Mouse (Mus musculus) hindbrain, embryonic 13.5 days (tissue): ENCODE results near the gene Exosc8. TPM values are rescaled to one million over a fixed set of nuclear protein-coding genes. Genes with fewer than 3 reads are reported as not detected.
"Not testable (repeated sequence)": the region's sequence is repeated elsewhere in the genome, so short reads cannot be mapped to it uniquely, and the experiment has no call there.

Experiments
- ATAC-seq: fragments of 200-750 bp; cut with Nextera tagmentation; 2 replicates; pipeline ENCODE4 v1.8.0; 2017; ENCODE audit warnings: moderate TSS enrichment; ENCODE audit not compliant: low FRiP score
- H3K27ac ChIP-seq: fragments of 300-500 bp; sonication (generic); 2 replicates; pipeline ENCODE4 v1.5.1; 2015; ENCODE audit warnings: inconsistent platforms, mild to moderate bottlenecking, moderate library complexity
- H3K27me3 ChIP-seq: fragments of 300-500 bp; sonication (generic); 2 replicates; pipeline ENCODE4 v1.6.1; 2015; ENCODE audit warnings: mild to moderate bottlenecking, inconsistent platforms
- H3K36me3 ChIP-seq: fragments of 300-500 bp; sonication (generic); 2 replicates; pipeline ENCODE4 v1.6.1; 2015; ENCODE audit warnings: mild to moderate bottlenecking, inconsistent platforms
- H3K4me1 ChIP-seq: fragments of 300-500 bp; sonication (generic); replicated peaks from 2 replicates; pipeline ENCODE4 v1.6.1; 2015; ENCODE audit warnings: inconsistent platforms
- H3K4me2 ChIP-seq: fragments of 300-500 bp; sonication (generic); 2 replicates; pipeline ENCODE4 v1.6.1; 2015; ENCODE audit warnings: inconsistent platforms, mild to moderate bottlenecking, moderate library complexity
- H3K4me3 ChIP-seq: fragments of 300-500 bp; sonication (generic); 2 replicates; pipeline ENCODE4 v1.5.1; 2015; ENCODE audit warnings: mild to moderate bottlenecking, inconsistent platforms
- H3K9ac ChIP-seq: fragments of 300-500 bp; sonication (generic); 2 replicates; pipeline ENCODE4 v1.6.1; 2015; ENCODE audit warnings: mild to moderate bottlenecking, inconsistent platforms
- H3K9me3 ChIP-seq: fragments of 300-500 bp; sonication (generic); 2 replicates; pipeline ENCODE4 v1.6.1; 2016; ENCODE audit warnings: inconsistent platforms
- WGBS: fragments of 180-500 bp; shearing (Covaris S2); methylation state at CpG from one replicate; pipeline ENCODE4 v1.1.7; 2015; 5-methylcytosine and 5-hydroxymethylcytosine counted together
- polyA plus RNA-seq: library from polyadenylated mRNA; unstranded; fragments of >200 nt; fragmentation: Nextera tagmentation; extraction: Ambion mirVana; gene quantifications from 2 replicates; pipeline ENCODE4 v1.2.1, GENCODE M21; 2015

Exosc8 gene
- polyA plus RNA-seq = 74.1 and 80.1 TPM in 2 replicates

- no peaks in the 10 kb centered on the region for H3K27me3 ChIP-seq
- H3K4me2 ChIP-seq = peak within 1 kb of the TSS; percentile 85
- peaks cover 36% of the 10 kb centered on the region for H3K36me3 ChIP-seq
- H3K9ac ChIP-seq = peak within 1 kb of the TSS; percentile 95
- peak within 1 kb of the TSS; percentile 82 for H3K4me3 ChIP-seq
- peak; percentile 95 for ATAC-seq
- H3K27ac ChIP-seq = peak within 1 kb of the TSS; percentile 99
- under 1% methylated on average over 65 of the region's 65 CpGs for WGBS
- H3K9me3 ChIP-seq = no peaks in the 10 kb centered on the region
- H3K4me1 ChIP-seq = peaks cover 22% of the 10 kb centered on the region
Observed at GRCm38 (mm10) chr3:54735247-54736046, at the start of gene Exosc8, which contains the start of gene Alg5. TSS of gene Exosc8 (minus strand) at chr3:54735393. TSS of gene Alg5 (plus strand) at chr3:54735539.

DNA sequence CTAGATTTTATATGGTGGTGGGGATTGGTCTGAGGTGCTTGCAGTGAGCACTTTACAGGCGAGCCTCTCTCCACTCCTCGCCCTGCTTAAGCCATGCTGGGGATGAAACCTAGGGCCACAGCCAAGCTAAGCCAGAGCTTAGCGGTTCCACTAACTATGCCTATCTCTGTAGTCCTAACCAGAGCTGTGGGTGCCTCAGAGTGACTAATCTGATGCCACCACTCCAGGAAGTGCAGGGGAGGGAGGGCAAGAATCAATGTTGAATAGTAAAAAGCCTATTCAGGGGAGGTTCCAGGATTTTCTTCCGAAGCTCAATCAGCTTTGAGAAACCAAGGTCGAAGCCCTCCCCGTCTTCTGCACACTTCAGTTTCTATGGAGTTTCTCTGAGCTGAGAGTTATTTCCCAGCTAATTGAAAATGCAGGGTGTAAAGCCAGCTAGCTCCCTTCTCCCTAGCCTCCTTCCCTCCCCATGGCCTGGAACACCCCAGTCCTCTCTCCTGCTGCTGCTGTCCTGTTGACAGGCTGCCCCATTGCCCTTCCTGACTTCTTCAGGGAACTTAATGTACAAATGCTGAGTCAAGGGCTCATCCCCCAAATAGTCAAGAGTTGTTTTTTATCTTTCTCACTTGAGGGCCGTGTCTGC lies 40.9 kb upstream of the Exosc8 start:
- Histone ChIP-seq H3K9me3 (no peaks in the 10 kb centered on the region), H3K27me3 (no peaks in the 10 kb centered on the region), H3K4me1 (no peaks in the 10 kb centered on the region), H3K4me2 (no peak overlapping the region), H3K27ac (no peak overlapping the region), H3K4me3 (no peak overlapping the region), H3K36me3 (no peaks in the 10 kb centered on the region), H3K9ac (no peak overlapping the region)
- WGBS = 72% methylated on average over 7 of the region's 7 CpGs
- ATAC-seq = no peak

DNA sequence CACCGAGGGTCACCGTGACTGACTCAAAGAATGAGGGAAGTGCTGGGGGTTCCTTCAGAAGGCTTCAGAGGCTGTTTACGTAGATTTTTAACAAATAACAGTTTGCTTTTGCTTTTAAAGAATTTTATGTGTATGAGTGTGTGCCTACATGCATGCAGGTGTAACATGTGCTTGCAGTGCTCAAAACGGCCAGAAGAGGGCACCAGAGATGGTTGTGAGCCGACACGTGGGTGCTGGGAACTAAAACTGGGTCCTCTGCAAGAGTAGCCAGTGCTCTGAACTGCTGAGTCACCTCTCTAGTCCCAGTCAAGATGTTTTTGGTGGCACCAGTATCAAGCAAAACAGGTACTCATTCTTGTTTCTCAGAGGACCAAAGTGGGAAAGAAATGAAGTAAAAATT lies 38.4 kb upstream of the Exosc8 start:
- Histone ChIP-seq H3K27me3 (no peaks in the 10 kb centered on the region), H3K36me3 (no peaks in the 10 kb centered on the region), H3K27ac (no peak overlapping the region), H3K4me1 (no peaks in the 10 kb centered on the region), H3K4me2 (no peak overlapping the region), H3K4me3 (no peak overlapping the region), H3K9me3 (no peaks in the 10 kb centered on the region), H3K9ac (no peak overlapping the region)
- no peak for ATAC-seq
- 87% methylated on average over 6 of the region's 6 CpGs for WGBS

- Histone ChIP-seq H3K4me2 (no peak overlapping the region), H3K36me3 (no peaks in the 10 kb centered on the region), H3K9me3 (no peaks in the 10 kb centered on the region), H3K27ac (no peak overlapping the region), H3K27me3 (no peaks in the 10 kb centered on the region), H3K9ac (no peak overlapping the region), H3K4me1 (no peaks in the 10 kb centered on the region), H3K4me3 (no peak overlapping the region)
- WGBS = 78% methylated on average over 17 of the region's 17 CpGs
- no peak for ATAC-seq
Observed at GRCm38 (mm10) chr3:54769349-54770275, 34.4 kb upstream of the Exosc8 start.

DNA sequence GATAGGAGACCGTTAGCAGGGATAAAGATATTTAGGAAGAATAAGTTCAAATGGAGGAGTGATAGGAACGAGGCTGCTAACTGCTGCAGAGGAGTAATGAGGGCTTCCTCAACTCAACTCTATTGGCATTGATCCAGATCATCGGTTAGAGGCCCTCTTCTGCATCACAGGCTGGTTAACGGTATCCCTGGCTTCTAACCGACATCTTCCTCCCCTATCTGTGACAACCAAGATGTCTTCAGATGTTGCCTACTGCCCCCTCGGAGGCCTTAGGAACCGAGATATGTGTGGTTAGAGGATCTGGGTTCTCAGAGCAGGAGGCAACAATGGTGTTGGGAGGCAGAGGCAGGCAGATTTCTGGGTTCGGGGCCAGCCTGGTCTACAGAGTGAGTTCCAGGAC lies 33.4 kb upstream of the Exosc8 start:
- no peak overlapping the region for H3K27ac ChIP-seq
- no peak overlapping the region for H3K4me3 ChIP-seq
- H3K27me3 ChIP-seq = no peaks in the 10 kb centered on the region
- H3K36me3 ChIP-seq = no peaks in the 10 kb centered on the region
- no peak overlapping the region for H3K9ac ChIP-seq
- no peaks in the 10 kb centered on the region for H3K9me3 ChIP-seq
- ATAC-seq = no peak
- H3K4me2 ChIP-seq = no peak overlapping the region
- H3K4me1 ChIP-seq = no peaks in the 10 kb centered on the region
- 91% methylated on average over 8 of the region's 8 CpGs for WGBS

DNA sequence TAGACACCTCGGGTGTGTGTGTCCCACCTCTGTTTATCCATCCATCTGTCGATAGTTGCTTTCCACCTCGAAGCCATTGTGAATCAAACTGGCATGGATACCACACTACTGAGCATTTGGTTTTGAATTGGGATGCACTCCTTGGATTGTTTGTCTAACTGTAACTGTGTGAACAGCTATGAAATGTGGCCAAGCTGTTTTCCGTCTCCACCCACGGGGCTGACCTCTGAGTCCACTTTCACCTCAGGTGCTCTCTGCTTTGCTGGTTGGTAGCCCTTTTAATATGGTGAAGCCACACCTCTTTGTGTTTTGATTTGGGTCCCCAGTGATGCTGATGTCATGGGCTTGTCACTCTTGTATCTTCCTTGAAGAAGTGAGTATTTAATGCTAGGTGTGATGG lies 31.6 kb upstream of the Exosc8 start:
- H3K4me3 ChIP-seq = no peak overlapping the region
- ATAC-seq = no peak
- no peaks in the 10 kb centered on the region for H3K9me3 ChIP-seq
- H3K27me3 ChIP-seq = no peaks in the 10 kb centered on the region
- no peak overlapping the region for H3K4me2 ChIP-seq
- H3K4me1 ChIP-seq = no peaks in the 10 kb centered on the region
- no peaks in the 10 kb centered on the region for H3K36me3 ChIP-seq
- no peak overlapping the region for H3K27ac ChIP-seq
- 89% methylated on average over 5 of the region's 5 CpGs for WGBS
- H3K9ac ChIP-seq = no peak overlapping the region

DNA sequence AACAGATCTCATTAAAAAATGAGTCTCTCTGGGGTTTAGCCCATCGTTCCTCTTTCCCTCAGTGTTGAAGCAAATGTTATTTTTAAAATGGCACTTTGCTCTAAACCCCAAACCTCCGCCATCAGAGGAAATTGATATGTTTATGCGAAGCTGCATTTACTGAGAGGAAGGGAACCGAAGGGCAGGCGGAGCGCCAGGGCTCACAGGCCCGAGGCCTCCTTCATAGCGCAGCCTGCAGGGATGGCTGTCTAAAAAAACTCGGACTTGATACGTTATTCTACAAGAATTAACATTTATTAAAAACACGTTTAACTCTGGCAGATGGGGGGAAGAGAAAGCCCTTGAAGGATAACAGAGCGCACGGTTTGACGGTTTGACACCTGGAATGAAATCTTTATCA lies 30.8 kb upstream of the Exosc8 start:
- Histone ChIP-seq H3K9ac (no peak overlapping the region), H3K9me3 (no peaks in the 10 kb centered on the region)

DNA sequence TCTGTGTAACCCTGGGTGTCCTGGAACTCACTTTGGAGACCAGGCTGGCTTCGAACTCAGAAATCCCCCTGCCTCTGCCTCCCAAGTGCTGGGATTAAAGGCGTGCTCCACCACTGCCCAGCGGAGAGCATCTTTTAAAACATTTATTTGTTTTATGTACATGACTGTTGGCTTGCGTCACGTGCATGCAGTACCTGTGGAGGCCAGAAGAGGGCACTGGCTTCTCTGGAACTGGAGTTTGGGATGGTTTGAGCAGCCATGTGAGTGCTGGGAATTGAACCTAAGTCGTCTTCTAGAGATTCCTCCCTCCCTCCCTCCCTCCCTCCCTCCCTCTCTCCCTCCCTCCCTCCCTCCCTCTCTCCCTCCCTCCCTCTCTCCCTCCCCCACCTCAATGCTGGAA lies 30.3 kb upstream of the Exosc8 start:
- H3K9me3 ChIP-seq, H3K27me3 ChIP-seq, H3K4me3 ChIP-seq, H3K27ac ChIP-seq, H3K4me1 ChIP-seq, H3K36me3 ChIP-seq, H3K4me2 ChIP-seq, ATAC-seq, H3K9ac ChIP-seq: not testable (repeated sequence)
- 91% methylated on average over 6 of the region's 6 CpGs for WGBS

More for the DNA sequence above, 30.8 kb upstream of the Exosc8 start:
- Histone ChIP-seq H3K4me1 (no peaks in the 10 kb centered on the region), H3K36me3 (no peaks in the 10 kb centered on the region), H3K27me3 (no peaks in the 10 kb centered on the region), H3K4me2 (no peak overlapping the region), H3K27ac (no peak overlapping the region), H3K4me3 (no peak overlapping the region)
- 87% methylated on average over 14 of the region's 14 CpGs for WGBS
- ATAC-seq = no peak

GRCm38 (mm10) chr3:54764418-54764817 lies 29.2 kb upstream of the Exosc8 start:
- H3K4me2 ChIP-seq = peak overlapping the region; percentile 36
- no peak overlapping the region for H3K9ac ChIP-seq
- H3K27ac ChIP-seq = no peak overlapping the region
- H3K36me3 ChIP-seq = no peaks in the 10 kb centered on the region
- WGBS = 60% methylated on average over 18 of the region's 18 CpGs
- H3K4me1 ChIP-seq = no peaks in the 10 kb centered on the region
- no peaks in the 10 kb centered on the region for H3K9me3 ChIP-seq
- peak overlapping the region; percentile 22 for H3K4me3 ChIP-seq
- H3K27me3 ChIP-seq = no peaks in the 10 kb centered on the region
- peak; percentile 81 for ATAC-seq

DNA sequence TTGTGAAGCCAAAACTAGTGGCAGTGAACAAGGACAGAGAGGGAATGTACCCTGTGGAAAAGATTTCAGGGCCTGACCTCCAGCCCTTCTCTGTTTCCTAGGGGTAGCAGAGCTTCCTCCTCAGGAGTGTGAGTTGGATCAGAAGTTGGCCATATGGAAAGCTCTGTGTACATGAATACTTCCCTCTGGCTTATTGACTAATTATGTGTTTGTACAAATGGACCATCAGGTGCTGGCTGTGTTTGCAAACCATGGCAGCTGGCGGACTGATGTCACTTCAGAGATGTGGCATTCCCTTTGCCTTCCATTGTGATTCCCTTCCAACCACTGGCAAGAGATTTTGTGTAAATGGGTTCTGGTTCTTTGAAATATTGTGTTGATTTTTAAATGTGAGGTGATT lies 26.1 kb upstream of the Exosc8 start:
- peaks cover 6% of the 10 kb centered on the region for H3K4me1 ChIP-seq
- no peak overlapping the region for H3K27ac ChIP-seq
- no peak overlapping the region for H3K4me2 ChIP-seq
- ATAC-seq = no peak
- WGBS = 76% methylated on average over 1 of the region's 1 CpGs
- H3K9me3 ChIP-seq = no peaks in the 10 kb centered on the region
- H3K9ac ChIP-seq = no peak overlapping the region
- H3K4me3 ChIP-seq = no peak overlapping the region
- H3K36me3 ChIP-seq = no peaks in the 10 kb centered on the region
- H3K27me3 ChIP-seq = peaks cover 10% of the 10 kb centered on the region

DNA sequence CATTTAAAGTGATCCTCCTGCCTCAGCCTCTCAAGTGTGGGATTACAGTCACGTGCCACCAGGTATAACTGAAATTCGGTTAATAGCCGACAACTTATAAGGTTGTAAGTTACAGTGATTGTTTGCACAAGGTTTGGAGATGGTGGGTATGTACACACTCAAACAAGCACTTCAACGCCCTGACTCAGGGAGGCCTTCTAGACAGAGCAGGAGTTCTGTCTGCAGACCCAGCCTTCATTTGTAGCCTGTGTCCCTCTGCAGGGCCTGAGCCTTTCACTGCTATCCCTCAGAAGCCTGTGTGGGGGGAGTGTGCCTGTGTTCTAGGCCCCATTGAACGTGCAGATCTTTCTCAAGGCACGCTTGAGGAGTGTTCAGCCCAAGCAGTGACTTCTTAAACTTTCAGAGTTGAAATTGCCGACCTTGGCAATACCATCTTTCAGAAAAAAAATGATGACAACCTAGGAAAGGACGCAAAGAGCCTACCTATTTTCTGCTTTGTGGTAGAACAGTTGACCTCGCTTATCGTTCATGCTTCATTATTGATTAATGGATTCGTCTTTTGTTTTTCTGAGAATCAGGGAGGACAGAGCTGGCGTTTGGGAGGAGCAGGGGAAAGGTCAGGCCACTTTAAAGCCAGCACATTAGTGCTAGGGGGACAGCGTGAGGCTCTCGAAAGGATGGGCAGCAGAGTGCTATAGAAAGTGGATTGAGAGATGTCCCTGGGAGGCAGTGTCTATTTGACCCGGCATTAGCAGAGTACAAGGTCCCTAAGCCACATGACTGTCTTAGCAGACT lies 25.3 kb upstream of the Exosc8 start:
- 38% methylated on average over 15 of the region's 15 CpGs for WGBS
- ATAC-seq = no peak
- H3K36me3 ChIP-seq = no peaks in the 10 kb centered on the region
- no peak overlapping the region for H3K4me2 ChIP-seq
- peaks cover 14% of the 10 kb centered on the region for H3K27me3 ChIP-seq
- H3K9ac ChIP-seq = no peak overlapping the region
- H3K4me1 ChIP-seq = peaks cover 14% of the 10 kb centered on the region
- H3K4me3 ChIP-seq = no peak overlapping the region
- no peaks in the 10 kb centered on the region for H3K9me3 ChIP-seq
- no peak overlapping the region for H3K27ac ChIP-seq
